Mouse (Mus musculus) v-Abl transformed pro-B cells (cell line): ENCODE measurements at regions not wholly inside any gene's neighbourhood (a gene's known extent, or its start where the extent isn't known, plus 50 kb on each side); places are given as distances from the start of the nearest gene placed in this dataset.

ENCODE experiments used
- in situ Hi-C, 2 experiments: fragments of 400-800 bp; cut with MboI; formaldehyde crosslinking; loops; one replicate each; pipeline ENCODE4 v1.15.1; 2025; ENCODE audit not compliant: unreplicated experiment in 2 of 2

DNA sequence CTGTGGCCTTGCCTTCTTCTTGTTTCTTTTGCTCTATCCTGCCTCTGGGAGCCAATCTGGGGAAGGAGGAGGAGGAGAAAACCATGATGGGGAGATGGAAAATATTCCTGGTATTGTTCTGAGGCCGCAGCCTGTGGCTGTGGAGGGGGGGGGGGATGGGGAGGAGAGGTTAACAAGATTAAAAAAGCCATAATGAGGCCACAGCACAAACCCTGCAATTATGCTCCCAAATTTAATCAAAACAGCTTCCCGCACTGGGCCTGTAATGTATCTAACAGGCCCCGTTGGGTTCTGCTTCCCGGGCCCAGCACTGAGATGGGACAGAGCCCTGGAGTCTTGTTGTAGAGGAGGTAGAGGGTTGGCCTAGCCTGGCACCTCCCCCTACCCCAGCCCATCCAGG, 74.8 kb upstream of the Tle3 start:
- in situ Hi-C loops = loop anchor here in 1 of 2 experiments (25.0 kb wide), 1 partner anchor 540 kb away; no protein-coding TSS in a partner anchor

DNA sequence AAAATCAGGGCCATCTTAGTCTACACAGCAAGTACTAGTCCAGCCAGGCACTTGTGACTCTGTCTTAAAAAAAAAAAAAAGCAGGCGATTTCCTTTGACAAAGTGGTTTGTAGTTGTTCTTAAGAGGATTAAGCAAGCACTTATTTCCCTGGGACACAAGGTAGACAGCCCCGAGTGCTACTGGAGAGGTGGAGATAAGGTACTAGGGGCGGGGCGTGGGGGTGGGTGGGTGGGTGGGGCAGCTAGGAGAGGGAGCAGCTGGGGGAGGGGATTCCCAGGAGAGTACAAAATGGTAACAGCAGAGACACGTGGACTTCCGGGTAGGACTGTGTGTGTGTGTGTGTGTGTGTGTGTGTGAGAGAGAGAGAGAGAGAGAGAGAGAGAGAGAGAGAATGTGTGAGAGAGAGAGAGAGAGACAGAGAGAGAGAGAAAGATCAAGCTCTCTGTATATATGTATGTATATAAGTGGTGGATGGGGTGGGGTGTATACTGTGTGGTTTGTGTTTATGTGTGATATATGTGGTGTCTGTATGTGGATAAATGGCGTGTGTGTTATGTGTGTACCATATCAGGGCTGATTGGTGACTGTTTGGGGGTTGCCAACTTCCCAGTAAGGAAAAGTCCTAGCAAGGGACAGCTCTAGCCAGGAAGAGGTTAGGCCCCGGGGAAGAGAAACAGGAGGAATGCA, 72.1 kb upstream of the Tle3 start:
- in situ Hi-C loops = loop anchor here in 1 of 2 experiments (25.0 kb wide), 1 partner anchor 537 kb away; no protein-coding TSS in a partner anchor

DNA sequence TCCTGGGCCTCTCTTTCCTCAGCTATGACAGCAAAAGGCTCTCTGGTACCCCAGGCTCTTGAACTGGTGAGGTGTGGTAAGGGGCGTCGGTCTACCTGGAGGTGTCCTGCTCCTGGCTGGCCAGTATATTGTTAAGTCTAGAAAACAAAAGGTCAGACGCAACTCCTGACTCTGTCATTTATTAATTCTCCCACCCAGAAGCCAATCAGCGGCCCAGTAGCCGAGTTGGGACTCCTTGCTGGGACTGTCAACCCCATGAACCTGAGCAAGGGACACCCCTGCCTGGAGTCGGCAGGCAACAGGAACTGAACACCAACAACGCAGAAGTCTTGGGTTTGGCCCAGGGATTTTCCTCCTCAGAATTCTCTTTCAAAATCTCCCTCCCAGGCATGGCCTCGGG, 71.1 kb upstream of the Tle3 start:
- in situ Hi-C loops = no loop called here

DNA sequence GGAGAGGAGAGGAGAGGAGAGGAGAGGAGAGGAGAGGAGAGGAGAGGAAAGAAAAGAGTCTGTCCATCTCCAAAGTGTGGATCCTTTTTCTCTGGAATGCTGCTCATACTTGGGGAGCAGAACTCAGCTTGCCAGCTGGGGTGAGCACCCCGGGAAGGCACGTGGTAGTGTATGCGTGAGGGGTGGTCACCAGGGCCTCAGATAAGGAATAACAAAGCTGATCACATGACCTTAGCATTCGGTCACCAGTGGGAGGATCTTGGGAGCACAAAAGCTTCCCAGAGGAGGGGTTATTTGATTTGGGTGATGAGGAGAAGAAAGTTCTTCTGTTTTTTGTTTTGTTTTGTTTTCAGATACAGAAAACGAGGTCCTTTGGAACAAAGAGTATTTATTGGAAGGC, 69.4 kb upstream of the Tle3 start:
- in situ Hi-C loops = no loop called here

DNA sequence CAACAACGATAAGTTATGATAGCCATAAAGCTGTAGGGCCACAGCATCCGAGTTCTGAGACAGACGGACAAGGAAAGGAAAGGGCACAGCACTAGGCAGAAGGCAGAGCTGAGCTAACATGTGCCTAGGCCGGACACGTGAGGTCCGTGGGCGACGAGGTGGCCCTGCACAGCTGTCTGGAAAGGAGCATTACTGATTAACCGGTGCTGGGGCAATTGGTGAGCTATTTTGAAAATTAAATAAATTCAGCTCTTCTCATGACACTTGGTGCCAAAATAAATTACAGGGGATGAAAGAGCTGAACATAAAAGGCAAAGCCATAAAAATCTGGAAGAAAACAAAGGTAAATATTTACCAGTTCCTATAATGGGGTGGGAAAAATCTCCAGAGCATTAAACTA, 65.9 kb upstream of the Tle3 start:
- in situ Hi-C loops = no loop called here

DNA sequence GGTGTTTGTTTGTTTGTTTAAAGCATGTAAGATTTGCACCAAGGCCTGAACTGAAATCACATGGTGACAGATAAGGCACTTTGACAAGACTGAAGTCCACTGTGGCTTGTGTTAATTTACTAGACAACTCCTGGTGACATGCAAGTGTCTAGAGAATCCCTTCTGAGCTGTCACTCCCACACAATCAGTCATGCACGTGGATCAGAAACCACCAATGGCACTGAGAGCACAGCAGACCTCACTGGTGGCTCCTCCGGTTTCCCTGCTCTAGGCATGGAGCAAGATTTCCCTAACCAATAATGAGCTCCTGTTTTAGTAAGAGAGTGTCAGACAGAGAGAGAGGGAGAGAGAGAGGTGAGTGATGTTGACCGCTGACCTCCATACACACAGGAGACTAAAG, 63.1 kb upstream of the Tle3 start:
- in situ Hi-C loops = no loop called here

DNA sequence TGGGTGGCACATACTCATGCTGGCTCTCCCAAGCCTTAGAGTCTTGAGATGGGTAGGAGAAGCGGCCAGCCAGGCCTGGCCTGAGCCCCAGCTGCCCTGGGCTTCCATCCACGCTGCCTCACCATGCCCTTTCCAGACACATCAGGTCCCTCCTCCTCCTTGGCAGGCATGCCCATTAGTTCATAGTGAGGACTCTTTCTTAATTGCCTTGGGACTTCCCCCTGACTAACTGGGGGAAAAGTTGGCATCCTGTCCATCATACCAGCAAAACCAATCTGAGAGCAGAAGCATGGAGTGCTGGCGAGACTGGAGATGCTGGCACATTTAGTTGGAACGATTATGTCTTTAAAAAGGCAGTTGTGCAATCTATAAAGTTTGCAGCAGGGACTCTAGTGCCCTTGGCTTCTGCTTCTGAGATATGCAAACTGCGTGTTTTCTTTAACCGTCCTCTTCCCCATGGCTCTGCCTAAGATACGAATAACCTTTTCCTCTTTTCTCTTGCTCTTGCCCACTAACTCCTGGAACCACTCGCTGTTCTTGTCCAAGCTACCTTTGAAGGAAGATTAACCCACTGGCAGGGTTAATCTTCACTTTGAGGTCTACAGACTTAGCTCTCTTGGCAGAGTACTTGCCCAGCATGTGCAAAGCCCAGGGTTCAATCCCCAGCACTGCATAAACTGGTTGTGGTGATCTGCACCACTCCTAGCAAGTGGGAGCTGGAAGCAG, 62.2 kb upstream of the Tle3 start:
- in situ Hi-C loops = no loop called here

DNA sequence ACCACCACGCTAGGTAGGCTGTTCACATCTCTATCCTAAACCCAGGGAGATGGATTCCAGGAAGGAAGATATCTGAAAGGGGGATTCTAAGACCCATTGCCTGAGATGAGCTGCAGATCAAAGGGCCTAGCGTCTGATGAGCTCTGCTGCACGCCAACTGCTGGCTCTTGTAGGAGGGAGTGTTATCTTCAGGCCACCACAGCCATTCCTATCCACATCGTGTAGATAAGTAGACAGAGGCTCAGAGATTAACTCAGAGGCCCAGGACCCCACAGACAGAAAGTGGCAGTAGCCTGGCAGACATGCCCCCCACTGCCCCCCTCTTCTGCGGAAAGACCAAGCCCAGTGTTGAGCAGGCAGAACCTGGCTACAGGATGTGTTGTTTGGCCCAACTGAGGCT, 61.6 kb upstream of the Tle3 start:
- in situ Hi-C loops = no loop called here

DNA sequence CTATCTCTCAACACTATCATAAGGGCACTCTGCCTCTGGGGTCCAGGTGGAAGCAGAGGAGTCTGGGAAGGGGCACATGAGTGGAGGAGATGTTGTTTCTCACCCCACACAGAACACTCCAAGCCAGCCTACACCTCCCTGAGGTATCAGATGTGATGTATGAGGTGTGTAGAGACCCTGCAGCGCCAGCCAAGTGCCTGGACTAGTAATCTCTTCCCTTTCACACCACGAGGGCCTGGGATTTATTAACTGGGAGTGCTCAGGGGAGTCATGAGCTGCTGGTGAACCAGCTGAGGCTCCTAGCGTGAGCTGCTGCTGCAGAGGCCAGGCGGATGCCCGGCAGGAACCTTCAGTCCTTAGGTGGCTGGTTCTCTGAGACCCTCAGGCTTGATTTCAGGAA, 60.6 kb upstream of the Tle3 start:
- in situ Hi-C loops = no loop called here

DNA sequence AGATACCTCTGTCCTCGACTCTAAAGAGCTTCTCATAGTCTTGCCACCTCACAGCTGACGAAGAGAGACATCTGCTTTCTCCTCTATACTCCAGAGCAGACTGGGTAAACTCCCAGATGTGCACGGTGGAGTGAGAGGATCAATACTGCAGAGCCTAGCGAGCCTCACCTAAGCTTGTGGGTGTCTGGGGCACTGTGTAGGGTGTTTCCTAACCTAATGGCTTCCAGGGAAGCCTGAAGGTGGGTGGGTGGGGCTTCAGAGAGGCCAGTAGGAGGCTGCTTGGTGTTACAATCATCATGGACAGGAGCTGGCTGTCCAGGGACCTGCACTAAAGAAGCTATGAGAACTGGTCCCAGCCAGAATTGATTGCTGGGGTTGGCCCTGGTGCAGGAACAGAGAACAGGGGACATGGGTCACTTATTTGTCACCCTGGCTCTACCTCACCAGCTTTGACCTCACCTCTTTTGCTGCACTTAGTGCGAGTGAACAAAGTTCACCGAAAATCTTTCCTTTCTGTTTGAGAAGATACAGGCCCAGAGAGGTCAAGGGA, 57.5 kb upstream of the Tle3 start:
- in situ Hi-C loops = no loop called here

DNA sequence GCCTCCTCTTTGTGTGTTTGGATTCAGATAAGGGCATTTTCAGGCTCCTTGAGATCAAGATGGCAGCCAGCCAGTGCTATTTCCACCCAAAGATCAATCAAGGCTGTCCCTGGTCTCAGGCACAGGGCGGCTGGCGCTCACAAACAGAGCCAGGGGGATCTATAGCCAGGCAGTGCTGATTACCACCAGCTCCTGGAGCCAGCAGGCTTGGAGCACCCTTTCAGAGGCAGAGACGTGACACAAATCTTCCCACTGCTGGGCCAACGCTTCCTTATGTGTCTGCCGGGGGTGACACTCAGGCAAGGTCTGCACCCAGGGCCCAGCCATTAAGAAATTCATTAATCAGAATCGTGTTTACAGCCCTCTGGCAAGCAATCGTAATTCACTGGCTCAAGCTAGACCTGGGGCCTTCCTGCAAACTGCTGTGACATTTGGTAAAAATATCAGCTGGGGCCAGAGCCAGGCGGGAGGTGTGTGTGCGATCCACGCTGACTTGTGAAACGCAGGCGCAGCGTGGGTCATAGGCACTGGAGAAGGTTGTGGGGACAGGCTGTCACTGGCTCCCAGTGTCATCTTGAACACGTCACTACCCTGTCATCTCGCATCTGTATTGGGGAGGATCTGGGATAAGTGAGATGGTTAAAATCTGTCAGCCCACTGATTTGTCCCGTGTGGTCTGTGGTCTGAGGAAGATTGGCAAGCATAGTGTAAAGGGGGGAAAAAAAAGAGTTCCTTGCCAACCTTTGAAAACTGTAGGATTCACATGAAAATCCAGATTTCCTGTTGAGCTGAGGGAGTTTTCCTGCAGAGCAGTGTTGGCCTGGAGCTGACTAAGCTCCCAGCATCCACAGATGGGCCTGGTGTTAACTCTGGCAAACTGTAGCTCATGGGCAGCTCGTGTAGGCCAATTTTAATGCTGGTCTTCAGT, 56.5 kb upstream of the Tle3 start:
- in situ Hi-C loops = no loop called here

DNA sequence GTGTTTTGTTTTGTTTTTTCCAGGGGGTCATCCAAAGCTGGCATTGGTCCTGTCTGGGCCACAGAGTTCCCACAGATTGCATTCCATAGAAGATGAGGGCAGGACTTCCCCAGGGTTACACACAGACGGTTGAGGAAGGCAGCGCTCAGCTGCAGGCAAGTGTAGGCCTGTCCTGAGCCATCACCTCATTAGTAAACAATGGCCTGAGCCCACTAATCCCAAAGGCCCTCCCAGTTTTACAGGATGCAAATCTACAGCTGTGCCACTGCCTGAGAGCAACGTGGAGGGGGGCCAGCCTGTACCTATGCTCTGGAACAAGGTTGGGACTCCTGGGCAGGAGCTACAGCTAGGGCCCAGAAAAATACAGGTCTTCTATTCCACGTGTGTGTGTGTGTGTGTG, 55.7 kb upstream of the Tle3 start:
- in situ Hi-C loops = no loop called here

DNA sequence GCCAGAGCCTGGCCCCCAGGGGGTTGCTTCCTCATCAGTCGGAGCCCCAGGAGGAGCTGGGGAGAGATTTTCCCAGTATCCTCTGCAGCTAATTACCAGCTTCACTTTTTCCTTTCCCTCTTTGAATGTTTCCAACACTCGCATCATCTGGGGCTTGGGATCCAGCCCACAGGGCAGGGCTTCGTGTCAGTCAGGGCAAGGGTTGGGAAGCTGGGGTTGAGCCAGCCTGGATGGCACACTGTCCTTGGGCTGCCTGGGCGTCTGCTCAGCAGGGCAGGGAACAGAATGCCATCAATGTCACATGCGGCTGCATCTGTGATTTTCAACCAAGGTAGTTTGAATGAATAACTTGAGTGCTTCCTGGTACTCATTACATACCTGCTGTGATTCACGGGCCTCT, 52.4 kb upstream of the Tle3 start:
- in situ Hi-C loops = no loop called here

DNA sequence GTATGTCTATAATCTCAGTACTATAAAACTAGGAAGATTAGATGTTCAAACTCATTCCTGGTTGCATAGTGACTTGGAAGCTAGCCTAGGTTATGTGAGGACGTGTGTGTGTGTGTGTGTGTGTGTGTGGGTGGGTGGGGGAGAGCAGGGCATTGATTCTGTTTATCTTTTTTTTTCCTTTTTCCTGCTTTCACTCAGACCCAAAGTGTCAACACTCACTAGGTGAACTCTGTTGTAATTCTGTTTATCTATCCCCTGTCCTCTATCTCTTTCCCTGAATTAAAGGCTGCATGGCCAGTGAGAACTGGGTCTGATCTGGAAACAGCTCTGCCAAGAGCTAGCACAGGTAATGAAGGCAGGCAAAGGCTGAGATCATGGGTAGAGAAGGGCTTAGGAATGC, 50.9 kb upstream of the Tle3 start:
- in situ Hi-C loops = no loop called here

DNA sequence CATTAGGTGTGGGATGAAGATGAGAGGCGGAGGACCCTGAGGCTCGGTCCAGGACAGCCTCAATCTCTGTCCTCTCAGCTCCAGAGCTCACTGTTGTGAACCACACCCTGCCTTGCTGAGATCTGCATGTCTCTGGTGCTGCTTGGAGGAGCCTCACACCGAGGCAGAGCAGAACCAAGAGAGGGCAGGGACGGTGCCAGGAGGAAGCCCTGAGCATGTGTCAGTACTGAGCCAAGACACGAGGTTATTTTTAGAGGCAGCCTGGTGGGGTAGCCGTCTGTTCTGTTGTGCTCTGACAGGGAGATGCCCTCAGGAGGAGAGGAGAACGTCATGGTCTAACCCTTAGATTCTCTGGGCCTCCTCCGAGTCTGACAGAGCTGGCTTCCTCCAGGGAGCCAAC, 50.3 kb upstream of the Tle3 start:
- in situ Hi-C loops = no loop called here

DNA sequence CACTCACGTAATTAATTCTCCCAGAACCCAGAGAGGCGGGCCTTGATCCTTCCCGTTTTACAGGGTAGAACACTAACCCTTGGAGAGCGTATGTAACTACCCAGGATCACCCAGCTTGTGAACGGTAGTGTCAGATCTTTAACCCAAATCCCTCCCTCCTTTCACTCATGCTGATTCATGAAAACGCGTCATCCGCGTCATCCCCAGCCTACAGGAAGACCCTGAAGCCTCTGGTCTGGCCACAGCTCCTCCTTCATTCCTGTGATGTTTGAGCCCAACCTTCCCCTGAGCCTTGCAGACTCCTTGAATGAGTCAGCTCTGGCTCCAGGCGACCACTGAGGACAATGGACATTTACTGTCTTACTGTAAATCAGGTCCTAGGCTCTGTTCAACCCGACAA, 49.8 kb upstream of the Tle3 start:
- in situ Hi-C loops = no loop called here
